ENCODE assay signal across 8 mouse cellular contexts in the genomic region with DNA sequence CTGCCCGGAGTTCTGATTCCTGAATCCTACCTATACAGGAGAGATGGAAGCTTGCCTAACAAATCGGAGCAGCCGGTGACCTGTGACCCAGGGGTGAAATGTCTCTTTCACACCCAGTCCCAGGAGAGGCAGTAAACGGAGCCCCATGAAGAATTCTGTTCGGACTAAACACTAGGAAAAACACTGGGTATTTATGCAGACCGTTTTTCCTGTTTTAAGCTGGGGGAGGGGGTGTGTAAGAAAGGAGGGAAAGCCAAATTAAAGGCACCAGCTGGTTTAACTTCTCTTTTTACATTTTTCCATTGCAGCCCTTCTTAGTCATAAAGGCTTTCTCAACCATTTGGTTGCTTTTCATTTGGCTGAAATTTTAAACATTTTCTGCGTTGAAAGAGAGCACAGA.
DNase-seq lines count a peak whose midpoint lies in the region; ATAC-seq and TF ChIP-seq lines count a peak whose summit lies in the region.

No protein-coding gene starts in this region.

- 23% methylated on average over 7 of the region's 7 CpGs for WGBS in hindbrain, embryonic 10.5 days
- 21% methylated on average over 7 of the region's 7 CpGs for WGBS in hindbrain, embryonic 13.5 days
- 36% methylated on average over 7 of the region's 7 CpGs for WGBS in forebrain, embryonic 13.5 days
- WGBS in stomach, postnatal 0 days: 11% methylated on average over 7 of the region's 7 CpGs

- peak overlapping the region; percentile 66 for H3K27ac ChIP-seq in hindbrain, embryonic 10.5 days
- H3K27ac ChIP-seq in hindbrain, embryonic 13.5 days: no peak overlapping the region
- H3K27ac ChIP-seq in forebrain, embryonic 13.5 days: no peak overlapping the region
- 0 out of 2 replicates have a peak overlapping the region, but pooled peaks have one; percentile 0 for H3K27ac ChIP-seq in stomach, postnatal 0 days (replicated peaks)

- TF ChIP-seq EP300 in stomach, postnatal 0 days (optimal IDR thresholded peaks at IDR 0.05): no peak

- no peaks in the 10 kb centered on the region for H3K36me3 ChIP-seq in hindbrain, embryonic 10.5 days
- H3K36me3 ChIP-seq in hindbrain, embryonic 13.5 days: no peaks in the 10 kb centered on the region
- H3K36me3 ChIP-seq in forebrain, embryonic 13.5 days (ENCODE audit: poor library complexity, severe bottlenecking): no peaks in the 10 kb centered on the region
- H3K36me3 ChIP-seq in stomach, postnatal 0 days (ENCODE audit: control insufficient read depth, insufficient read depth, low read length): no peaks in the 10 kb centered on the region

- TF ChIP-seq CTCF in stomach, postnatal 0 days (IDR thresholded peaks at IDR 0.05; ENCODE audit: low read depth): no peak

- H3K4me1 ChIP-seq in hindbrain, embryonic 10.5 days (replicated peaks): peaks cover 29% of the 10 kb centered on the region
- peaks cover 16% of the 10 kb centered on the region for H3K4me1 ChIP-seq in hindbrain, embryonic 13.5 days (replicated peaks)
- H3K4me1 ChIP-seq in forebrain, embryonic 13.5 days: peaks cover 25% of the 10 kb centered on the region
- peaks cover 4% of the 10 kb centered on the region for H3K4me1 ChIP-seq in stomach, postnatal 0 days (replicated peaks; ENCODE audit: control insufficient read depth, insufficient read depth)

- no peak overlapping the region for H3K4me2 ChIP-seq in hindbrain, embryonic 13.5 days
- H3K4me2 ChIP-seq in forebrain, embryonic 13.5 days: no peak overlapping the region
- no peak overlapping the region for H3K4me2 ChIP-seq in stomach, postnatal 0 days (replicated peaks; ENCODE audit: low read depth)

- H3K9ac ChIP-seq in hindbrain, embryonic 13.5 days: no peak overlapping the region
- H3K9ac ChIP-seq in forebrain, embryonic 13.5 days: no peak overlapping the region
- H3K9ac ChIP-seq in stomach, postnatal 0 days (ENCODE audit: low read length): no peak overlapping the region

- no peak for ATAC-seq in hindbrain, embryonic 13.5 days (ENCODE audit: low FRiP score)
- ATAC-seq in forebrain, embryonic 13.5 days: peak; percentile 33; the same call in 1 of the 2 replicates
- ATAC-seq in stomach, postnatal 0 days (ENCODE audit: low FRiP score, low TSS enrichment): no peak; the same call in 1 of the 2 replicates
- ATAC-seq in CD4-positive, CD25-positive, alpha-beta regulatory T cell, adult 4 months: no peak

- no peaks in the 10 kb centered on the region for H3K9me3 ChIP-seq in hindbrain, embryonic 10.5 days
- H3K9me3 ChIP-seq in hindbrain, embryonic 13.5 days: no peaks in the 10 kb centered on the region
- no peaks in the 10 kb centered on the region for H3K9me3 ChIP-seq in forebrain, embryonic 13.5 days (replicated peaks)
- no peaks in the 10 kb centered on the region for H3K9me3 ChIP-seq in stomach, postnatal 0 days (ENCODE audit: control insufficient read depth, low read length)

- no peak overlapping the region for H3K4me3 ChIP-seq in hindbrain, embryonic 10.5 days
- H3K4me3 ChIP-seq in hindbrain, embryonic 13.5 days: no peak overlapping the region
- no peak overlapping the region for H3K4me3 ChIP-seq in forebrain, embryonic 13.5 days
- H3K4me3 ChIP-seq in stomach, postnatal 0 days (ENCODE audit: low read depth, low read length): no peak overlapping the region

- no peaks in the 10 kb centered on the region for H3K27me3 ChIP-seq in hindbrain, embryonic 10.5 days (ENCODE audit: insufficient read depth, poor library complexity, severe bottlenecking)
- no peaks in the 10 kb centered on the region for H3K27me3 ChIP-seq in hindbrain, embryonic 13.5 days
- no peaks in the 10 kb centered on the region for H3K27me3 ChIP-seq in forebrain, embryonic 13.5 days
- no peaks in the 10 kb centered on the region for H3K27me3 ChIP-seq in stomach, postnatal 0 days (ENCODE audit: control insufficient read depth, insufficient read depth, low read length)

- DNase-seq in hindbrain, embryonic 10.5 days (ENCODE audit: low spot score): peak; percentile 26
- peak; percentile 16 to 26 for DNase-seq in adrenal gland, postnatal 36 days
- DNase-seq in kidney, postnatal 25 days: peak; percentile 51 to 57
- DNase-seq in stomach, postnatal 0 days (ENCODE audit: low spot score): no peak
- DNase-seq in frontal cortex, postnatal 14 days (ENCODE audit: low spot score in 2 of 2): no peak

Comparison
In these comparisons a context has a peak if more than half of its experiments do, and no peak if none do; other contexts are left out.
1. H3K27ac ChIP-seq: peak in hindbrain, embryonic 10.5 days (single experiment) and stomach, postnatal 0 days (single experiment); none in hindbrain, embryonic 13.5 days (single experiment) and forebrain, embryonic 13.5 days (single experiment).
2. DNase-seq: peak in hindbrain, embryonic 10.5 days (single experiment), adrenal gland, postnatal 36 days (2 of 2) and kidney, postnatal 25 days (2 of 2); none in stomach, postnatal 0 days (single experiment) and frontal cortex, postnatal 14 days (0 of 2).